Mouse (Mus musculus): ENCODE measurements around the gene Crybb2. TPM values are rescaled to one million over a fixed set of nuclear protein-coding genes. Genes with fewer than 3 reads are reported as not detected.

Gene Crybb2
- total RNA-seq, 4 experiments from 2014 or later = not detected

- DNase-seq (ENCODE audit: low spot score in 2 of 2) = no peak
Measured at GRCm38 (mm10) chr5:113035094-113036047, 34.5 kb downstream of the Crybb2 start.

- DNase-seq (ENCODE audit: low spot score in 2 of 2) = no peak
Measured at GRCm38 (mm10) chr5:113031201-113031754, 38.6 kb downstream of the Crybb2 start.

GRCm38 (mm10) chr5:113030082-113030481, 39.8 kb downstream of the Crybb2 start:
- DNase-seq (ENCODE audit: low spot score in 2 of 2) = no peak

GRCm38 (mm10) chr5:113026706-113027105, 43.2 kb downstream of the Crybb2 start:
- no peak for DNase-seq (ENCODE audit: low spot score in 2 of 2)

- no peak for DNase-seq (ENCODE audit: low spot score in 2 of 2)
Measured at GRCm38 (mm10) chr5:113024154-113024764, 45.7 kb downstream of the Crybb2 start.

GRCm38 (mm10) chr5:113018190-113018589, 51.7 kb downstream of the Crybb2 start:
- no peak for DNase-seq (ENCODE audit: low spot score in 2 of 2)

- DNase-seq (ENCODE audit: low spot score in 2 of 2) = no peak
Measured at GRCm38 (mm10) chr5:113017004-113017403, 52.9 kb downstream of the Crybb2 start.

- DNase-seq (ENCODE audit: low spot score in 2 of 2) = peak in 1 of 2 experiments; percentile 34
Measured at GRCm38 (mm10) chr5:113015236-113016061, 54.5 kb downstream of the Crybb2 start, which contains the start of gene Grk3. Grk3 (minus strand) TSS chr5:113015791.

GRCm38 (mm10) chr5:113014808-113015235, 55.1 kb downstream of the Crybb2 start:
- peak; percentile 72 to 73 for DNase-seq (ENCODE audit: low spot score in 2 of 2)

- DNase-seq (ENCODE audit: low spot score in 2 of 2) = no peak
Measured at GRCm38 (mm10) chr5:113014111-113014807, 55.7 kb downstream of the Crybb2 start.

- no peak for DNase-seq (ENCODE audit: low spot score in 2 of 2)
Measured at GRCm38 (mm10) chr5:113011926-113012325, 58.0 kb downstream of the Crybb2 start.

GRCm38 (mm10) chr5:113009183-113009820, 60.6 kb downstream of the Crybb2 start:
- DNase-seq (ENCODE audit: low spot score in 2 of 2) = no peak

- no peak for DNase-seq (ENCODE audit: low spot score in 2 of 2)
Measured at GRCm38 (mm10) chr5:113008496-113008895, 61.4 kb downstream of the Crybb2 start.

Other genes with a start within 250 kb of the Crybb2 start
- gene Myo18b, start 173.8 kb downstream of the Crybb2 start, total RNA-seq (2022) = 100 to 1,000 TPM; 340 to 389 (median 350) TPM
- gene Grk3, start 54.3 kb downstream of the Crybb2 start, total RNA-seq (2022) = 1 to 10 TPM; 5.0 to 7.0 (median 5.4) TPM
- gene Crybb3, start 11.5 kb upstream of the Crybb2 start, total RNA-seq (2022) = under 1 TPM in 2 of 4 experiments, not detected in 2; 0.41 to 0.83 TPM
- gene 2900026A02Rik, start 151.1 kb upstream of the Crybb2 start, total RNA-seq (2022) = 10 to 100 TPM; 21.3 to 26.3 (median 23.9) TPM
- not detected for gene Tmem211, start 156.8 kb upstream of the Crybb2 start, total RNA-seq (2022)
- under 1 TPM; 0.29 to 0.58 (median 0.42) TPM for gene Sgsm1, start 240.7 kb upstream of the Crybb2 start, total RNA-seq (2022)

Measured in gastrocnemius, adult 8-10 months (tissue).